Mouse (Mus musculus): Measurements from ENCODE around the gene Traf7. TPM values are rescaled to one million over a fixed set of nuclear protein-coding genes. Genes with fewer than 3 reads are reported as not detected.

The Traf7 gene
- polyA plus RNA-seq, 1 experiment from 2014 or later, result 96.1 TPM

DNA sequence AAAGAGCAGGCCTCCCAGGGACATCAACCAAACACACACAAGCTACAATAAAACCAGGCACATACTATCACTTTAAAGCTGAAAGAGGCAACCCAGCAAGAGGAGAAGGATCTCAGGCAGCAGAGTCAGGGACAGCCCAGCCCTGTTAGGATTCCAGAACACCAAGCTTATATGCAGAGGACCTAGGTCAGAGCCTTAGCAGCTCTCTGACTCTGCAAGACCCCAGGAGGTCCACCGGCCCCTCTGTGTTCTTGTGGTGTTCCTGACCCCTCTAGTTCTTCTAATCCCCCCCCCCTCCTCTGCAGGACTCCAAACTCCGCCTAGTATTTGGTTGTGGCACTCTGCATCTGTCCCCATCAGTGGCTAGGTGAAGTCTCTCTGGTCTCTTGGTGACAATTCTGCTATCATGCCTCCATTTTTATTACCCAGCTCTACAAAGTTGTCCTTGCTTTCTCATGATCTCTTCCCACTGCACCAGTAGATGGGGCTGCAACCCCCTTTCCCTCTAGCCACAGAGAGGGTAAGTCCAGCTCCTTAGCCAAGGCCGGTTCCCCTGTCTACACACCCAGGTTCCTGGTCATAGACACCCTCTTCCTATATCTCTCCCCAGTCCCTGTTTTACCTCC is 47.4 kb downstream of the Traf7 start:
- Histone ChIP-seq H3K27me3 (0 out of 2 replicates have a peak, but pooled peaks cover 6% of the 10 kb centered on the region), H3K4me3 (replicated peaks) (no peak overlapping the region), H3K27ac (0 out of 2 replicates have a peak overlapping the region, but pooled peaks have one; percentile 6), H3K9ac (0 out of 2 replicates have a peak overlapping the region, but pooled peaks have one; percentile 10), H3K9me3 (replicated peaks) (no peaks in the 10 kb centered on the region), H3K4me1 (peaks cover 22% of the 10 kb centered on the region), H3K4me2 (peak overlapping the region; percentile 67; the same call in 1 of the 2 replicates), H3K36me3 (peaks cover 26% of the 10 kb centered on the region)
- WGBS, result 50% methylated on average over 3 of the region's 3 CpGs
- no peak for ATAC-seq (replicated peaks; ENCODE audit: low FRiP score)

DNA sequence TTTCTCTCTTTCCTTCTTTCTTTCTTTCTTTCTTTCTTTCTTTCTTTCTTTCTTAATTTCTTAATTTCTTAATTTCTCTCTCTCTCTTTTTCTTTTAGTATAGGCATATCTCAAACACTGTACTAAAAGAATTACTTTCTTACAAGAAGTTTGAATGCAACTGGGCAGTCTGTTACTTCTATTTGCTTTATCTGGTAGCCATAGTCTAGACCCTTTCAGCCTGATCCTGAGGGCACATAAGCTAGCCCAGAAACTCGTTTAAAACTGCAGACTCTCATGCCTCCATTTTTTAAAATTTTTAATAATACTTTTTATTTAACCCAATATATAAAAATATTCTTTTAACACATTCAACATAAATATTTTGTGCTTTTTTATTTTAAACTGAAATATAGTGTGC is 48.3 kb downstream of the Traf7 start:
- H3K9me3 ChIP-seq (replicated peaks), result no peaks in the 10 kb centered on the region
- ATAC-seq (replicated peaks; ENCODE audit: low FRiP score), result no peak
- 0 out of 2 replicates have a peak overlapping the region, but pooled peaks have one; percentile 58 for H3K27ac ChIP-seq
- no peaks in the 10 kb centered on the region for H3K27me3 ChIP-seq
- peaks cover 35% of the 10 kb centered on the region for H3K36me3 ChIP-seq
- peaks cover 29% of the 10 kb centered on the region for H3K4me1 ChIP-seq
- H3K4me3 ChIP-seq (replicated peaks), result peak overlapping the region; percentile 74
- 23% methylated on average over 1 of the region's 1 CpGs for WGBS
- peak overlapping the region; percentile 67 for H3K4me2 ChIP-seq
- no peak overlapping the region for H3K9ac ChIP-seq

DNA sequence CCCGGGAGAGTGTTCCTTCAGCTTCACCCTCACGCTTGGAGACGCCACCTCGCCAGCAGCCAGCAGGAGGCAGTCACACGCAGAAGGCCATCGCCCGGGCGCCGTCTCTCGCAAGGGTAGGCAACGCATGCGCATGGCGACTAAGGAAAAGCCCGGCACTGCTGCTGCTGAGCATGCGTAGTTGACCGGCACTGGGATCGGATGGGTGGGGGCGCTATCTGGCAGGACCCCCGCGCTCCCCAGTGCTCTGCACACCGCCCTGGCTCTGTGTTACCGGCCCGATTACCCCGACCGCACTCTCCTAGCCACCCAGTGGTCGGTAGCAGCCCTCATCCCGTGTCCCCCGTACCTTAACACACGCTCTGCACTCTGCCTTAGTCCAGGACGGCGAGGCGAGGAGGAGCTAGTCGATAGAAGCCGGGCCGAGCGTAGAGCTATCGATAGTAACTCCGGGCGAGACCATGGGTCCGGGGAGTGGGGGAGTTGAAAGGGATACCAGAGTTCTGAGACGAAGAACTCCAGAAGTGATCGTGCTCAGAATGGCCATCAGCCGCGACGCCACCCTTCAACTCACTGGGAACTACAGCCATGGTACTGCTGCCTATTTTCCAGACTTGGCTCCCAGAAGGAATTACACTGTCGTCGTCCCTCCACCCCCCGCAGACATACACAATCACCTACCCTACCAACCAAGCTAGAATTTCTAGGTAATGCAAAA is 48.9 kb downstream of the Traf7 start, which contains the start of gene Mlst8:
Gene Mlst8 (minus strand): TSS at position 416 of the 718 bp plus-strand sequence.
- H3K9ac ChIP-seq, result peak within 1 kb of the TSS; percentile 77
- no peaks in the 10 kb centered on the region for H3K9me3 ChIP-seq (replicated peaks)
- H3K27ac ChIP-seq, result peak within 1 kb of the TSS; percentile 97
- peak within 1 kb of the TSS; percentile 74 for H3K4me3 ChIP-seq (replicated peaks)
- H3K4me1 ChIP-seq, result peaks cover 35% of the 10 kb centered on the region
- H3K4me2 ChIP-seq, result peak within 1 kb of the TSS; percentile 67
- H3K36me3 ChIP-seq, result peaks cover 41% of the 10 kb centered on the region
- under 1% methylated on average over 48 of the region's 48 CpGs for WGBS
- peak; percentile 95 for ATAC-seq (replicated peaks; ENCODE audit: low FRiP score)
- H3K27me3 ChIP-seq, result no peaks in the 10 kb centered on the region

DNA sequence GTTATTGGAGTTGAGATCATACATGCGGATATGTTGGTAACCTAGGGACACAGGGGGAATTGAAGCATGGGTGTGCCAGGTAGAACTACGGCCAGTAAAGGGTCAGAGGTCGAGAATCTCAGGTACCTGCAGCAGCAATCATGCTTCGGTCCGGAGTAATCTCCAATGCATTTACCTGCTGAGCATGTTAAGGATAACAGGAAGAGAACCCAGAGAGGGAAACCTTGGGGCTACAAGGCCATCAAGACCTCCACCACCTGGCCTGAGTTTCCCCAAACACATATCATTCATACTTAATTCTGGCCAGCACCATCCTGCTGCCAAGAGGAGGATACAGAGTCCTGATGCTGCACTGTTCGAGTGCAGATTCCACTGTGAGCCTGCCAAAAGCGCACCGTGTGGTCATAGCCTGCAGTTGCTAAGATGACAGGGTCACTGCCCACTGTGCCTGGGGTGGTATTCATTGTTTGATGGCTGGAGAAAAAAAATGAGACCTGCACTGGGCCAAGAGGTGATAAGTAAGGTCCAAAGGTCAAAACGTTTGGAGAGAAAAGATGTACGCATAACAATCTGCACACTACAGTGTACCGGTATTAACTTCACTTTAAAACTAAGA is 49.6 kb downstream of the Traf7 start:
- peaks cover 48% of the 10 kb centered on the region for H3K36me3 ChIP-seq
- H3K4me1 ChIP-seq, result peaks cover 42% of the 10 kb centered on the region
- no peak overlapping the region; the same call in 1 of the 2 replicates for H3K27ac ChIP-seq
- peak overlapping the region; percentile 77 for H3K9ac ChIP-seq
- peak overlapping the region; percentile 67 for H3K4me2 ChIP-seq
- ATAC-seq (replicated peaks; ENCODE audit: low FRiP score), result peak; percentile 4; the same call in 1 of the 2 replicates
- H3K9me3 ChIP-seq (replicated peaks), result no peaks in the 10 kb centered on the region
- no peaks in the 10 kb centered on the region for H3K27me3 ChIP-seq
- H3K4me3 ChIP-seq (replicated peaks), result peak overlapping the region; percentile 74
- WGBS, result 51% methylated on average over 11 of the region's 11 CpGs

DNA sequence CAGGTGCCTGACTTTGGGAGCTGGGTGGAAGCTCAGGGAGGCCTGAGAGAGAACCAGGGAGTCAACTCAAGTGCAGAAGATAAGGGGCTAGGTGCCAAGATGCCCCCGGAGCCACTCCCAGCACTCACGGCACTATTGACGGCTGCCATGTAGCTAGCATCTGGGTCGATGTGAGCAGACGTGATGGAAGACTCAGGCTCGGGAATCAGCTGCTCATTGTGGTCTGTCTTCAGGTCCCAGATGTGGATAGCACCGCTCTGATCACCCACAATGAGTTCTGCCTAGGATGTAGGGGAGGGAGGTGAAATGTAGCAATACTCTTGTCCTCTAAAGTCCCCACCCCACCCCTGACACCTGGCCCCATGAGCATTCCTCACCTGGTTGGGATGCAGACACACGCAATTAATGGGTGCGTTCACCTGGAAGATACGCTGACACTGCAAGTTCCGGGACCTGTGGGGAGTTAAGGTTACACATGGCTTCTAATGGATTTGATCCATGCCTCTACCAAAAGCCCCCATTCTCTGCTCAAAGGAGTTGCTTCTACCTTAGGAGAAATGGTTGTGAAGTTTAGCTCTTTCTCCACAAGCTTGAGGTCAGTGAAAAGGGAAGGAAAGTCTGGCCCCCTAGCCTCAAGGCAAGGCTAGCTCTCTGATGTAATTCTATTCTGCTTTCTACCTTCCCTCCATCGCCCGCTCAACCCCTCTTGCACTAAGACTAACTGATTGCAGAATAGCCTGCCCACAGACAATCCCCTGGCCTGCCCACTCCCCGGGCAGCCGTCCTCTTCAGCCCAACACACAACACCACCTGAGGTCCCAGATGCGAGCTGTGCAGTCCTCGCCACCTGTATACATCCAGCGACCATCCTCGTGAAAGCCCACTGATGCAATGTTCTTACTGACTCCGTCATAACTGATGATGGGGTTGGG is 50.4 kb downstream of the Traf7 start:
- no peak for ATAC-seq (replicated peaks; ENCODE audit: low FRiP score)
- Histone ChIP-seq H3K4me1 (peaks cover 50% of the 10 kb centered on the region), H3K9me3 (replicated peaks) (no peaks in the 10 kb centered on the region), H3K27me3 (no peaks in the 10 kb centered on the region), H3K36me3 (peaks cover 51% of the 10 kb centered on the region), H3K9ac (0 out of 2 replicates have a peak overlapping the region, but pooled peaks have one; percentile 7), H3K4me3 (replicated peaks) (peak overlapping the region; percentile 74), H3K27ac (no peak overlapping the region), H3K4me2 (peak overlapping the region; percentile 67)
- WGBS, result 90% methylated on average over 20 of the region's 20 CpGs

DNA sequence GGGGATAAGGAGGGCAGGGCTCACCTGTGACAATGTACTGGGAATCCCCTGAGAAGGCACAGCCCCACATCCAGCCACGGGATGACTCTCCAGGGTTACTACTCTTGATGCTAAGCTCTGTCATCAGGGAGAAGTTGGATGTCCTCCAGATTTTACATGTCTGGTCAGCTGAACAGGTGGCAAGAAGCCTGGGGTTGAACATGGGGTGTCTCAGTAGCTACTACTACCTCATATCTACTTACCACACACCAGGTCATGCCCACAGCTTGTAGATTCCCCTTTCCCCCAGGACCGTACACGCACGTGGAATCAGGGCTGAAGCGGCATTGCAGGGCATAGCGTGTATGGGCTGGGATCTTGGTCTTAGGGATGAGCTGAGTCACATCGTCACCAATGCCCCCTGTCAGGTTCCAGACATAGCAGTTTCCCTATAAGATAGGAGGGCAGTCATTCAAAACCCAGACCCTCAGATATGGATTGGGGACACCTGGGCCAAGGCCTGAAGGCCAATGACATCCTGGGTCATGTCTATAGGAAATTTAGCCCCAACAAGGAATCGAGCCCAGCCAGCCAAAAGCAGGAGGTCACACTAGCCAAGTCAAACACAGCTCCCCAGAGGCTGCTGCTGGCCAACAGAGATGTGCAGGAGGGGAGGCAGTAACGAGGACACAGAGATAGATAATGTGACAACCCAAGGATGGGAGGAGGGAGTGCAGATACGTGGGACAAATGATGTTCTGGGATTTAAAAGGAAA is 51.5 kb downstream of the Traf7 start:
- H3K4me2 ChIP-seq, result no peak overlapping the region
- no peak for ATAC-seq (replicated peaks; ENCODE audit: low FRiP score)
- no peak overlapping the region for H3K27ac ChIP-seq
- peaks cover 51% of the 10 kb centered on the region for H3K36me3 ChIP-seq
- 90% methylated on average over 10 of the region's 10 CpGs for WGBS
- H3K4me1 ChIP-seq, result peaks cover 61% of the 10 kb centered on the region
- no peak overlapping the region for H3K9ac ChIP-seq
- no peaks in the 10 kb centered on the region for H3K9me3 ChIP-seq (replicated peaks)
- H3K27me3 ChIP-seq, result no peaks in the 10 kb centered on the region
- no peak overlapping the region for H3K4me3 ChIP-seq (replicated peaks)

DNA sequence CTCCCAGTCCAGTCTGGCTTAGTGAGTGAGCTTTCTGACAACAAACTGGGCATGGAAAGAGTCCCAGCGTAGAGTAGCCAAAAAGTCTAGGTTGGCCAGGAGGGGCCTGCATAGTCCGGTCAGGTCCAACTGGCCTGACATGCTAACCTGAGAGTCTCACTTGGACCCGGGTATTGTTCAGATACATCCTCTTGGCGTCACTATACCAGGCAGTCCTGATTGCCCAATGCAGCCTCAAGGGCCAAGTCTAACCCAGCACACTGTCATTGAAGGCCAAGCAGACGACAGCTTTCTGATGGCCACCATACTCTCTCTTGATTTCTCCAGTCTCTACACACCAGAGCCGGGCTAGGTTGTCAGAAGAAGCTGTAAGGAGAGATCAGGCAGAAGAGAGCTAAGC is 52.2 kb downstream of the Traf7 start:
- no peak for ATAC-seq (replicated peaks; ENCODE audit: low FRiP score)
- H3K36me3 ChIP-seq, result peaks cover 51% of the 10 kb centered on the region
- no peak overlapping the region for H3K9ac ChIP-seq
- H3K4me2 ChIP-seq, result no peak overlapping the region
- WGBS, result 91% methylated on average over 6 of the region's 6 CpGs
- H3K9me3 ChIP-seq (replicated peaks), result no peaks in the 10 kb centered on the region
- no peaks in the 10 kb centered on the region for H3K27me3 ChIP-seq
- peaks cover 67% of the 10 kb centered on the region for H3K4me1 ChIP-seq
- H3K27ac ChIP-seq, result no peak overlapping the region
- H3K4me3 ChIP-seq (replicated peaks), result no peak overlapping the region

DNA sequence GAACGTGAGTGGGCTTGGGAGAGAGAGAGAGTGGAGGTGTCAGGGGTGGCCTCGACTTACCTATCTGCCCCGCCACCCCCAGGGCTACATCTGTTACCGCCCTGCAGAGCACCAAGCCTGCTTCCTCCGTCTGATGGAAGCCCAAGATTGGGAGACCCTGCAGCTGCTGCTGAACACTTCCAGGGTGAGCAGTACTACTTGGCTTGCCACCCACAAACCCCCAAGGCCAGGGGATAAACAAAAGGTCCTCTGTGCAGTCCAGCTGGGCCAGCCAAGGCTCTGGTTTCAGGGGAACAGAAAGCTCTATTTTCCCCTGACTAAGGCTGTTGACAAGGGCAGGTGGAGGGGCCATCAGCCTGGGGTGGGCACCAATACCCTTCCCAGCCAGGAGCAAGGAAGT is 53.2 kb downstream of the Traf7 start:
- H3K27ac ChIP-seq, result no peak overlapping the region
- H3K9ac ChIP-seq, result no peak overlapping the region; the same call in 1 of the 2 replicates
- no peak overlapping the region for H3K4me2 ChIP-seq
- H3K4me3 ChIP-seq (replicated peaks), result no peak overlapping the region
- H3K9me3 ChIP-seq (replicated peaks), result no peaks in the 10 kb centered on the region
- H3K27me3 ChIP-seq, result no peaks in the 10 kb centered on the region
- peaks cover 61% of the 10 kb centered on the region for H3K4me1 ChIP-seq
- peaks cover 51% of the 10 kb centered on the region for H3K36me3 ChIP-seq
- ATAC-seq (replicated peaks; ENCODE audit: low FRiP score), result no peak
- WGBS, result 78% methylated on average over 5 of the region's 5 CpGs

DNA sequence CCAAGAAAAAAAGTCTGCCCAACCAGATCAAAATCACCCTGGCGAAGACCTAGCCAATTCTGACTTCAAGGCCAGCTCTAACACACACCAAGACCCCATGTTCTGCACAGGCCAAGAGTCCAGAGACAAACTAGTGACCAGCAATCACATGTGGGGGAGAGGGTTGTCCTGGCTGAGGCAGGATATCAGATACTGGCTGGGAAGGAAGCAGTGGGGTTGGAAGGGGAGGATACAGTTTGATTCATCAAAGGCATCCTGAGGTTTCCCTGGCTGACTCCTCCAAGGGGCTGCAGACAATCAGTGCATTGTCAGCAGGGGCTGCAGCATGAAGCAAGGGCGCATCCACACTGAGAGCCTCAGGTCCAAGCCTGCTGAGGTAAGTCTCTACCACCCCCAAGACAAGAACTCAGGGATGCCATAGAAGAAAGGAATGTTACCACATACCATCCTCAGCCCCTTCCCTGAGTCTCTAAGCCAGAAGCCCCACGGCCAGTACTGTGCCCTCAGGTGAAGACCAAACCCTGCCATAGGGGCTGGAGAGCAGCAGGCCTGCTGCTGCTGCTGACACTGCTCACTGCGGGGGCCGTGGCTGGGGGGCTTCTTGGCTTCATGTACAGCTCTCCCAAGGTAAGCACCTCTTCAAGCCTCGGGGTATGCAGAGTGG is 54.0 kb downstream of the Traf7 start, which contains the start of gene Bricd5:
Gene Bricd5 (plus strand): TSS at position 273 of the 664 bp plus-strand sequence.
- ATAC-seq (replicated peaks; ENCODE audit: low FRiP score), result no peak
- Histone ChIP-seq H3K4me2 (peak within 1 kb of the TSS; percentile 96), H3K4me1 (peaks cover 63% of the 10 kb centered on the region), H3K9ac (no peak within 1 kb of the TSS; the same call in 1 of the 2 replicates), H3K36me3 (peaks cover 51% of the 10 kb centered on the region), H3K27ac (peak within 1 kb of the TSS; percentile 83), H3K4me3 (replicated peaks) (peak within 1 kb of the TSS; percentile 82), H3K27me3 (no peaks in the 10 kb centered on the region), H3K9me3 (replicated peaks) (no peaks in the 10 kb centered on the region)
- 68% methylated on average over 6 of the region's 6 CpGs for WGBS

DNA sequence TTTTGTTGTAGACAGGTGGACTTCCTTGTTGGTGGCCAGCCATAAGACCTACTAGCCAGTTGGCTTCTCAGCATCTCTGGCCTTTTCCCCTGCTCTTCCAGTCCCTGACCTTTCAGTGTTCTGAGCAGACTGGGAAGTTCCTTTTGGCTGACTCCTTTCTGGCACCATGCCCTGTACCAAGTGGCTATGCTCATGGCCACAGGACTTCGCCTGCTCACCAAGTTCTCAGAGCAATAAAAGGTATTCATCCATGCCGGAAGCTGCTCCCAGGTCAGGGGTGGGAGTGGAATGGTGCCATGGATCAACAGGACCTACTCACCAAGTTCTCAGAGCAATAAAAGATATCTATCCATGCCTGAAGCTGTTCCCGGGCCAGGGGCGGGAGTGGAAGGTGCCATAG is 55.2 kb downstream of the Traf7 start:
- peak; percentile 33 for ATAC-seq (replicated peaks; ENCODE audit: low FRiP score)
- no peak overlapping the region for H3K9ac ChIP-seq
- H3K27ac ChIP-seq, result peak overlapping the region; percentile 83
- H3K4me2 ChIP-seq, result peak overlapping the region; percentile 96
- peak overlapping the region; percentile 82 for H3K4me3 ChIP-seq (replicated peaks)
- H3K27me3 ChIP-seq, result no peaks in the 10 kb centered on the region
- WGBS, result 25% methylated on average over 4 of the region's 4 CpGs
- peaks cover 47% of the 10 kb centered on the region for H3K36me3 ChIP-seq
- H3K9me3 ChIP-seq (replicated peaks), result no peaks in the 10 kb centered on the region
- peaks cover 54% of the 10 kb centered on the region for H3K4me1 ChIP-seq

Measured in kidney, embryonic 15.5 days (tissue).